Mouse (Mus musculus): ENCODE measurements around the gene Eif2b1.
A peak's percentile ranks its signal among the peaks of the same experiment; 100 is the strongest.
"Not testable (repeated sequence)": the region's sequence is repeated elsewhere in the genome, so short reads cannot be mapped to it uniquely, and the experiment has no call there.

Eif2b1 gene

GRCm38 (mm10) chr5:124578633-124579317 lies at the start of gene Eif2b1, which contains the start of gene Gtf2h3:
Gene Eif2b1 (minus strand): TSS chr5:124579131.
Gene Gtf2h3 (plus strand): TSS chr5:124579140.
- peak; percentile 90 to 91 for DNase-seq (ENCODE audit: low spot score in 2 of 2)

- no peak for DNase-seq (ENCODE audit: low spot score in 2 of 2)
Observed at GRCm38 (mm10) chr5:124624291-124624690, 45.4 kb upstream of the Eif2b1 start.

DNA sequence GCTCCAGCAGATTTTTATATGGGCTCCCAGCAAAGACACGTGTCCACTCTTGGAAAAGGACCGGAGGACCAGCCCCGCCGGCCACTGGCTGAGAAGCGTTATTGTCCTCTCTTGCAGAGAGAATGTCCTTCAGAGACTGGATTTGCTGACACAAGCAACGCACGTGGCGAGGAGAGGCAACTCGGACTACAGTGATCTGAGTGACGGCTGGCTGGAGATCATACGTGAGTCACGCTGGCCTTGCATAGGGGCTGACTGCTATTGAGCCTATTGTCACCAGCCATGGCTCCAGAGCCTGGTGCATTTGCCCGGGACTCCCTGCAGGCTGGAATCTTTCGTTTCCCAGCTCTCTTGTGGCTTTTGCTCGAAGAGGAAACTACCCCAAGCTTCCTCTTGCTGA lies 44.0 kb upstream of the Eif2b1 start:
- DNase-seq (ENCODE audit: low spot score in 2 of 2), result no peak

GRCm38 (mm10) chr5:124621362-124621761 lies 42.4 kb upstream of the Eif2b1 start:
- no peak for DNase-seq (ENCODE audit: low spot score in 2 of 2)

GRCm38 (mm10) chr5:124618711-124619110 lies 39.8 kb upstream of the Eif2b1 start:
- no peak for DNase-seq (ENCODE audit: low spot score in 2 of 2)

GRCm38 (mm10) chr5:124614709-124615108 lies 35.8 kb upstream of the Eif2b1 start:
- DNase-seq (ENCODE audit: low spot score in 2 of 2), result no peak

DNA sequence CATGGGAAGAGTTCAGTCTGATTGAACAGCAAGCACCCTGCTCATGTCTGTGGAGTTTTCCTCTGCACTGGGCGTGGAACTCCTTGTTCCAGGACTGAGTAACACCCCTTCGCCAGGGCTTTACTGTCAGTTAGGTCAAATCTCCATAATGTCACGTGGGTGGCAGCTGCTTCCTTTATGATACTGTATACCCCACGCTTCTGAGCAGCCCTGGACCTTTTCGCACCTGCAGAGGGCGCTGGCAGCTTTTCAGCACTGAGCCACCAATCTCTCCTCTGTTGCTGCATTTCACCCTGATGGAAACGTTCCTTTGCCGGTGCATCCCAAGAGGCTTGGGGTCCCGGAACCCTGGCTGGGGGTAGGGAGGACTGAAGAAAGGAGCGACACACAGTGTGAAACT lies 32.0 kb upstream of the Eif2b1 start:
- DNase-seq (ENCODE audit: low spot score in 2 of 2), result no peak

GRCm38 (mm10) chr5:124605041-124605622 lies 26.2 kb upstream of the Eif2b1 start:
- DNase-seq (ENCODE audit: low spot score in 2 of 2), result no peak

DNA sequence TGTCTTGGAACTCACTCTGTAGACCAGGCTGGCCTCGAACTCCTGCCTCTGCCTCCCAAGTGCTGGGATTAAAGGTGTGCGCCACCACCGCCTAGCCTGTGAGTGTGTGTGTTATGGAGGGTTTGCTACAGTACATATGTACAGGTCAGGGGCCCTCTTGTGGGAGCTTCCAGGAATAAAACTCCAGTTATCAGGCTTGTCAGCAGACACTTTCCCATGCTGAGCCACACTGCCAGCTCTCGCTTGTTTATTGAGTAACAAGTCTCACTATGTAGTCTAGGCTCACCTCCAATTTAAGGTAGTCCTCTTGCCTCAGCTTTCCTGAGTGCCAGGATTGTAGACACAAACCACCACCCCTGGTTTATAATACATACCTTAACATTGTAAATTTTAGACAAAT lies 25.4 kb upstream of the Eif2b1 start:
- no peak for DNase-seq (ENCODE audit: low spot score in 2 of 2)

- no peak for DNase-seq (ENCODE audit: low spot score in 2 of 2)
Observed at GRCm38 (mm10) chr5:124602349-124602748, 23.4 kb upstream of the Eif2b1 start.

- not testable (repeated sequence) for DNase-seq (ENCODE audit: low spot score in 2 of 2)
Observed at GRCm38 (mm10) chr5:124599726-124600125, 20.8 kb upstream of the Eif2b1 start.

DNA sequence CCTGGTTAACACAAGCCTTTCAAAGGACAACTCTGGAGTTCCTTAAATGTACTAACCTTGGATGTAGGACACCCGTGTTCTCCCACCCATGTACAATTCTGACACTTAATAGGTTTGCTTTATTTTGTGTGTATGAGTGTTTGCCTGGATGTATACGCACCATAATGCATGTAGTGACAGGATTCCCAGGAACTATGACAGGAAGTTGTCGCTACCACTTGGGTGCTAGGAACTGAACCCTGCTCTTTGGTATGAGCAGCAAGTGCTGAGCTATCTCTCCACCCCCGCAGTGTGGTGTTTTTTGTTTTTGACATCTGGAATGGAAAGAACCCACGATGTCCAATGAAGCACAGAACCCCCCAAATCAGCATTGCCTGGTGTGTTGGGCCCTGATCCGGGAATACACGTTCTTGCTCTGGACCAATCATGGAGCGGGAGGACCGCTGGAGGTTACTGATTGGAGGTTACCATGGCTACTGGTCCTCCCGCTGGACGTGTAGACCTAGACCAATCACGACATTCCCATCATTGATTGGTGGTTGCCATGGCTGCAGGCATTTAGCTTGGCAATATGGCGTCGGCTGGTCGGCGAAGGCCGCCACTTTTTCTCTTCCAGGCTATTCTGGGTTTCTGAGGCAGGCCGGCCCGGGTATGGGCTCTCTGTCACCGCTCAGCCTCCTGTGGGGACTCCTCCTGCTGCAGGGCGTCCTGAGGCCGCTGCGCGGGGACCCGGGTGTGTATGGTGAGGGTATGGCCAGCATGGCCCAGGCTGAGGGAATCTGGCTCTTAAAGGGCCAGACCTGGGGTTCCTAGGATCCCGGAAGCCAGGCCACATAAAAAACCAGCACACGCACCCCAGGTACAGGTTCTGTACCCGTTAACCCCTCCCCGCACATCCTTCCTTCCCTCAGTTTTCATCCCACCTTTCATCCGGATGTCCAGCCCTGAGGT lies 19.6 kb upstream of the Eif2b1 start:
- DNase-seq (ENCODE audit: low spot score in 2 of 2), result peak; percentile 94 to 98

GRCm38 (mm10) chr5:124592768-124593167 lies 13.8 kb upstream of the Eif2b1 start:
- no peak for DNase-seq (ENCODE audit: low spot score in 2 of 2)

- no peak for DNase-seq (ENCODE audit: low spot score in 2 of 2)
Observed at GRCm38 (mm10) chr5:124582515-124582914, 3.6 kb upstream of the Eif2b1 start.

DNA sequence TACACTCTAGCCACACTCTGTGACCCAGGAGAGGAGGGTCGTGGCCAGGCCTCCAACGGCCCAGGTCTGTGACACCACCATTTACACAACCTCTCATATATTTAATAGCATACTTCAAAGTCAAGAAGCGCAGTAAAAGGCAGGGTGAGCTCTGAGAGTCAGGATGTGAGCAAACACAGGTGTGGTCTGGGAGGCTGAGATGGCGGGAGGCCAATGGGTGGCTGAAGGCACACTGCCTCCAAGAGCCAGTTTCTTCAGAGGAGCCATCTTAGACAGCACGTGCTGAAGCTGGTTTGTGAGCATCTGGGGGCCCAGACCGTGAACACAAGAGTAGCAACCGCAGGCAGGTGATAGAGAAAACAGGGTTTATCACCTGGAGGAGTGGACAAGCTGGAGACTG lies 3.5 kb downstream of the Eif2b1 start:
- DNase-seq (ENCODE audit: low spot score in 2 of 2), result no peak

GRCm38 (mm10) chr5:124571068-124571467 lies 7.9 kb downstream of the Eif2b1 start:
- peak; percentile 67 to 72 for DNase-seq (ENCODE audit: low spot score in 2 of 2)

- DNase-seq (ENCODE audit: low spot score in 2 of 2), result no peak
Observed at GRCm38 (mm10) chr5:124555145-124555544, 23.8 kb downstream of the Eif2b1 start.

DNA sequence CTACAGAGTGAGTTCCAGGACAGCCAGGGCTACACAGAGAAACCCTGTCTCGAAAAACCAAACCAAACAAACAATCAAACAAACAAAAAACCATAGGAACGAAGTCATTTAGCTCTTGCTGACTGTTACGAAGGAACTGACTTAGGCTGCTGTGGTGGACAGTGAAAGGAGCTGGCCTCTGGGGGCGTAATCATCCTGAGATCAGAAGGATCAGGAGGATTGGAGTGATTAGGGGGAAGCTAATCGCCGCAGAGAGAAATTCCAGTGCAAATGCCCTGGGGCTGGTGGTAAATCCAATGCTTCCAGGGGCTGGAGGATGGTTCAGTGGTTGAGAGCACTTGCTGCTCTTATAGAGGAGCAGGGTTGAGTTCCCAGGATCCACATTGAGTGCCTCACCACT lies 25.3 kb downstream of the Eif2b1 start:
- no peak for DNase-seq (ENCODE audit: low spot score in 2 of 2)

- DNase-seq (ENCODE audit: low spot score in 2 of 2), result peak; percentile 84 to 88
Observed at GRCm38 (mm10) chr5:124552558-124553307, 26.2 kb downstream of the Eif2b1 start, which contains the start of gene Ddx55. Gene Ddx55 (plus strand): TSS chr5:124552864.

DNA sequence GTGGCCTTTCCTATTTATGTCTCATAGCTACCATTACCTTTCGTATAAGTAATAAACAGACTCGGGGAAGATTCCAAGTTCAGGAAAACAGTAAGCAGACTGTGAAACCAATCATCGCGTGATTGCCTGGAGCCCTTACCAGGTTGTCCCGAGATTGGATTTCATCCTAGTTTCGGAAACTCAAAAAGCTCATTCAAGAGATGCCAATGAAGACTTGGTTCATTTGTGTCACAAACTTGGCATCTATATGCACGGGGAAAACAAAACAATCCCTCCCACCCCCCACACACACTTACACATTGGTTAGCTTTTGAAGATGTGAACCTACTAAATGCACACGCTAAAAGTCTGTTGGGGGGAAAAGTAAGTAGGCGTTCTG lies 26.8 kb downstream of the Eif2b1 start:
- DNase-seq (ENCODE audit: low spot score in 2 of 2), result no peak

DNA sequence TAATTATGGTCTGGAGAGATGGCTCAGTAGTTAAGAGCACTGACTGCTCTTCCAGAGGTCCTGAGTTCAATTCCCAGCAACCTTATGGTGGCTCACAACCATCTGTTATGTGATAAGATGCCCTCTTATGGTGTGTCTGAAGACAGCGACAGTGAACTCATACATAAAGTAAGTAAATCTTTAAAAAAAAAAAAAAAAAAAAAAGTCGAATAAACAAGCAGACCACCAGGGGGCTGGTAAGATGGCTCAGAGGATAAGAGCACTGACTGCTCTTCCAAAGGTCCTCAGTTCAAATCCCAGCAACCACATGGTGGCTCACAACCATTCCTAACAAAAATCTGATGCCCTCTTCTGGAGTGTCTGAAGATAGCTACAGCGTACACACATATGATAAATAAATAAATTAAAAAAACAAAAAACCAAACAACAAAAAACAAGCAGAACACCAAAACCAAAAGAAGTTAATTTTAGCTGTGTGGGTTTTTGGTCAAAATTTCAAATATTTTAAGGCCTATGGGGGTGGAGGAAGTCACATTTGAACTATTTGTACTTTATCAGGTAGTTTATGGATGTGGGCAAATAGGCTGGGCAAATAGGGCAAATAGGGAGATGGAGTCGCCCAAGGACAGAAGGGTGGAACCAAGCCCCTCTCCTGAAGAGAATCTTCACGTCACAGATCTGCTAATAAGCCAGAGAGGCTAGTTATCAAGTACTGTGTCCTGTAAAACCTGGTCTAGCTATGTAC lies 27.4 kb downstream of the Eif2b1 start:
- not testable (repeated sequence) for DNase-seq (ENCODE audit: low spot score in 2 of 2)
